Mouse (Mus musculus): ENCODE results near the gene Ly75. TPM values are rescaled to one million over a fixed set of nuclear protein-coding genes. Genes with fewer than 3 reads are reported as not detected.

Gene Ly75
- total RNA-seq, 1 experiment from 2014 or later, result 12.8 TPM

- no peak for ATAC-seq (replicated peaks in 1 of 2; ENCODE audit: insufficient read depth in 1 of 2, low FRiP score in 2 of 2, low TSS enrichment in 1 of 2, low read depth in 1 of 2, poor library complexity in 2 of 2, severe bottlenecking in 2 of 2)
These were observed 1.1 kb upstream of the Ly75 start for GRCm38 (mm10) chr2:60384083-60384762.

DNA sequence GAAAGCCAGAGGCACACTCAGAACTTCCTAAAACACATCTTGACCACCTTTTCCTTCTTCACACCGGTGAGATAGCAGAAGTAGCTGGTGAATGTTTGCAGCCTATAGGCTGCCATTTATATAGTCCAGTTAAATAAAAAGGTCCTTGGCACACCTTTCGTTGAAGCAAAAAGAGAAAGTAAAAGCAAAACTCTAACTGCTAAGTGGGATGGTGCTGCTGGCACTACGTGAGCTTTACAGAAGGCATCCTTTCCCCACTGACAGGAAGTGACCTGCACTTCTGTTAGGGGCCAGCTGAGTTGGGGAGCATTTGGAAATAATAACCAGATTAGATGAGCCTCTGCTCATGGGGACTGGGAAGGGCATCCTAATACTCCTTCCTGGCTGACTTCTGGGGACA is 757 bp downstream of the Ly75 start:
- ATAC-seq (replicated peaks in 1 of 2; ENCODE audit: insufficient read depth in 1 of 2, low FRiP score in 2 of 2, low TSS enrichment in 1 of 2, low read depth in 1 of 2, poor library complexity in 2 of 2, severe bottlenecking in 2 of 2), result peak; percentile 59 to 65

DNA sequence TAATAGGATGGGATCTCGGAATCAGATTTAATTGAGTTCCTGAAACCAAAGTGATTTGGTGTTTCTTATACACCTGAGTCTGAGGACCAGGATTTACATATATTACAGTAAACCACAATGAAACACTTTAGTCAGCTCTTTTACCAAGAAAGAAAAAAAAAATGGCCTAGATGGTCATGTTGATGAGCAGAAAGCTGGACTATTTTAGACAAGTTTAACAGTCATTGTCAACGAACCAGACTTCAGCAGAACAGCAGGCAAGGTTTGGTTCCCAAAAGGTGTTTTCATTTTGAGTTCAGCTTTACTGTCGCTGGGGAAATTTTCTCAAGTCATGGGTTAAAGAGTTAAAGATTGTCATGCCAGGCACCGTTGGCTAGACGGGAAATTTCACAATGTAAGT is 5.8 kb downstream of the Ly75 start:
- no peak for ATAC-seq (replicated peaks in 1 of 2; ENCODE audit: insufficient read depth in 1 of 2, low FRiP score in 2 of 2, low TSS enrichment in 1 of 2, low read depth in 1 of 2, poor library complexity in 2 of 2, severe bottlenecking in 2 of 2)

DNA sequence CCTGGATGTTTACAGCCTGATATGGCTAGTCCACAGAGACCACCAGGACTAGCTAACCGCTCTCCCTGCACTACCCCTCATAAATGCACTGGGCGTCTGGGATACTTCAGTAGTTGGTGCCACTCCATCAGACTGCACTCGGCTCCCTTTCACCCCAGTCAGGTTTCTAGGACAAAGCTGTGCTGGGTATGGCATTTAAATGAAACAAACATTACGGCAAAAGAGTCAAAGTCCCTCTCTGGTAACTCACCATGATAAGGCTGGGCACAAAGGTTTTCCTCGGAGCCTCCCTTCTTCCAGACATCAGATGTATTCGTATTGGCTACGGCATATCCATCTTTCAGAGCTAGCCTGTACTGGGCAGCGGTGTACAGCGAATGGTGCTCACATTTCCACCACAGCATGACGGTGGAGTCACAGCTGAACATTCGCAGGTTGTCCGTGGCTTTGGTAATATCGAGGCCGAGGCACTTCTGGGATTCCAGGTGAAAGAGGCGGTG is 7.4 kb downstream of the Ly75 start:
- no peak for ATAC-seq (replicated peaks in 1 of 2; ENCODE audit: insufficient read depth in 1 of 2, low FRiP score in 2 of 2, low TSS enrichment in 1 of 2, low read depth in 1 of 2, poor library complexity in 2 of 2, severe bottlenecking in 2 of 2)

GRCm38 (mm10) chr2:60375126-60375525 is 8.0 kb downstream of the Ly75 start:
- ATAC-seq (replicated peaks in 1 of 2; ENCODE audit: insufficient read depth in 1 of 2, low FRiP score in 2 of 2, low TSS enrichment in 1 of 2, low read depth in 1 of 2, poor library complexity in 2 of 2, severe bottlenecking in 2 of 2), result no peak

DNA sequence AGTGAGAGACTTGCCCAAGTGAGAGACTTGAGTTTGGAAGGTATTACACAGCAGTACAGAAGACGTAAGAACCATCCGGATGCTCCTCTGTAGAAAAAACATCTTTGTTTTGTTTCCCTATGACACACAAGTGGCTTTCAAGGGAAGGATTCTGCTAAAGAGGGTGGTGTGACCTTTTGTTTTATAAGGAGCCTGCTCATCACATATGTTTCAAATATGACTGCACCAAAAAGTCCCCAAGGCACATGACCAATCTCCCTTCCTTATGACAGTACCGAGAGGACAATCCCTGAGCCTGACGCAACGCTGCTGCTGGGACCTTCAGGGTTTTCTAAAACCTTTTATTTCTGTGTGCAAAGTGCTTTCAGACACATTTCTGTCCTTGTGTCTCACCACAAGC is 12.9 kb downstream of the Ly75 start:
- ATAC-seq (replicated peaks in 1 of 2; ENCODE audit: insufficient read depth in 1 of 2, low FRiP score in 2 of 2, low TSS enrichment in 1 of 2, low read depth in 1 of 2, poor library complexity in 2 of 2, severe bottlenecking in 2 of 2), result no peak

GRCm38 (mm10) chr2:60369454-60369853 is 13.6 kb downstream of the Ly75 start:
- ATAC-seq (replicated peaks in 1 of 2; ENCODE audit: insufficient read depth in 1 of 2, low FRiP score in 2 of 2, low TSS enrichment in 1 of 2, low read depth in 1 of 2, poor library complexity in 2 of 2, severe bottlenecking in 2 of 2), result no peak

GRCm38 (mm10) chr2:60367871-60368270 is 15.2 kb downstream of the Ly75 start:
- ATAC-seq (replicated peaks in 1 of 2; ENCODE audit: insufficient read depth in 1 of 2, low FRiP score in 2 of 2, low TSS enrichment in 1 of 2, low read depth in 1 of 2, poor library complexity in 2 of 2, severe bottlenecking in 2 of 2), result no peak

- ATAC-seq (replicated peaks in 1 of 2; ENCODE audit: insufficient read depth in 1 of 2, low FRiP score in 2 of 2, low TSS enrichment in 1 of 2, low read depth in 1 of 2, poor library complexity in 2 of 2, severe bottlenecking in 2 of 2), result no peak
These were observed 15.9 kb downstream of the Ly75 start for GRCm38 (mm10) chr2:60367204-60367603.

DNA sequence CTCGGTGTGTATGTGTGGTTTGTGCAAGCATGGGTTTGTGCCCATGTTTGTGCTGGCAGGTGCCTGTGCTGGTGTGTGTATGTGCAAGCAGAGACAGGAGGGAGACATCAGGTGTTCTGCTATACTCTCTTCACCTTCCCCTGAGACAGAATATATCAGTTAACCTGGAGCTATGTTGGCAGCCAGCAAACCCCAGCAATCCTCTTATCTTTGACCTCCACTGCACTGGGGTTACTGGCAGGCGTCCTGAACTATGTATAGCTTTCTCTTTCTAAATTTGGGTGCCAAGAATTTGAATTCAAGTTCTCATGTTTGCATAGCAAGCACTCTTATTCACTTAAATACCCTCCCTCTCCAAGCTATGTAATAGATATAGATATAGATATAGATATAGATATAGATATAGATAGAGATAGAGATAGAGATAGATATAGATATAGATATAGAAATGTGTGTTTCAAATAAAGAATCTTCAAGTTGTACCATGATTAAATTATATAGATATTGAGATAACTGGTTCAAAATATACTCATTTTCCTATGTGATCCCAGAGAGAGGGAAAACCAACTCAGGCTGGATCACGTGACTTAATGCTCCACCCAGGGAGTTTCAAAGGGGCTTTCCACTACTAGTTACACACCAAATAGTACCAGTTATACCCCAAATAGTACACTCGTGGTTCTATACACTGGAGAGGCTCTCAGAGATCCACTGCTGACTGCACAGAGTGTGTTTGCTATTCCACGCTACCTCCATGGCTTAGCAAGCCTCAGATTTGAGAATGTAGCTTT is 17.1 kb downstream of the Ly75 start:
- no peak for ATAC-seq (replicated peaks in 1 of 2; ENCODE audit: insufficient read depth in 1 of 2, low FRiP score in 2 of 2, low TSS enrichment in 1 of 2, low read depth in 1 of 2, poor library complexity in 2 of 2, severe bottlenecking in 2 of 2)

DNA sequence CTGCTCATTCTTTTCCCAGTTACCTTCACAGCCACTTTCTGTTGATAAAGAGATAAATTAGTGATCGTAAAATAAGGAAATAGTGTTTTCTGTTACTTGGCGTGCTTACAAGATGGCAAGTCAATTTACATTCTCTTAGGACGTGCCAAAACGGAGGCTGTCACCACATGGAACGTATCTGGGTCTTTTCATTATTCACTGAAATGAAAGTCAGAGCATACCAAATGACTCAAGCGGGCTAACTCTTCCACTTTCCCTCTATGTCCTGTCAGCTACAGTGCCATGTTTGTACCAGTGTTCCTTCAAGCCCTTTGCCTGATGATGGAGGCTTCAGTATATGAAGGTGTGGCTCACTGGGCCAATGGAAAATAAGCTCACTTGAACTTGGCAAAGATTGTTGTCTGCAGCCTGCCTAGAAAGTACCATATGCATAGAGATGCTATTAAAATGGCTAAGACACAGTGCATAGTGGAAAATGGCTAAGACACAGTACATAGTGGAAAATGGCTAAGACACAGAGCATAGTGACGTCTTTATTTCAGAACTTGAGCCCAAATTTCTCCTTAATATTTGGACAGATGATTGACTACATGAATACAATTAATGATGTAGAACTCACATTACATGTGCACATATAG is 17.8 kb downstream of the Ly75 start:
- no peak for ATAC-seq (replicated peaks in 1 of 2; ENCODE audit: insufficient read depth in 1 of 2, low FRiP score in 2 of 2, low TSS enrichment in 1 of 2, low read depth in 1 of 2, poor library complexity in 2 of 2, severe bottlenecking in 2 of 2)

GRCm38 (mm10) chr2:60362146-60362545 is 21.0 kb downstream of the Ly75 start:
- ATAC-seq (replicated peaks in 1 of 2; ENCODE audit: insufficient read depth in 1 of 2, low FRiP score in 2 of 2, low TSS enrichment in 1 of 2, low read depth in 1 of 2, poor library complexity in 2 of 2, severe bottlenecking in 2 of 2), result no peak

DNA sequence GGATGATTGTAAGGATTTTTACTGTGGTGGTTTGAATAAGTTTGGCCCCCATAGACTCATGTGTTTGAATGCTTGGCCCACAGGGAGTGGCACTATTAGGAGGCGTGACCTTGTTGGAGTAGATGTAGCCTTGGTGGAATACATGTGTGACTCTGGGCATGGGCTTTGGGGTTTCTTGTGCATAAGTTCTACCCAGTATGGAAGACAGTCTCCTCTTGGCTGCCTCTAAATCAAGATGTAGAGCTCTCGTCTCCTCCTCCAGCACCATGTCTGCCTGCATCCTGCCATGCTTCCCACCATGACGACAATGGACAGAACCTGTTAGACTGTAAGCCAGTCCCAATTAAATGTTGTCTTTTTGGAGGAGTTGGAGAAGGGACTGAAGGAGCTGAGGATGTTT is 23.3 kb downstream of the Ly75 start:
- no peak for ATAC-seq (replicated peaks in 1 of 2; ENCODE audit: insufficient read depth in 1 of 2, low FRiP score in 2 of 2, low TSS enrichment in 1 of 2, low read depth in 1 of 2, poor library complexity in 2 of 2, severe bottlenecking in 2 of 2)

DNA sequence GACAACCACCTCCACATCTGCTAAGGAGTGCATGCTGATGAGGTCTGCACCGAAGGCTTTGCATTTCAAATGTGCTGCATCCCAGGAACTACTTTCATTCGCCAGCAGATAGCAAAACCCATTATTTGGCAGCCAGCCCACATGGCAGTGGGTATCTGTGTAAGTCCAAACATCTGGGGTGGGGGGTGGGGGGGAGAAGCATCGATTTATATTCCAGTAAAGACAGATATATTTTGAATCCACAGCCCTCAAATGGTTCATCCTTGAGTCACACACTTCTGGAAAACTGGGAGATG is 27.8 kb downstream of the Ly75 start:
- no peak for ATAC-seq (replicated peaks in 1 of 2; ENCODE audit: insufficient read depth in 1 of 2, low FRiP score in 2 of 2, low TSS enrichment in 1 of 2, low read depth in 1 of 2, poor library complexity in 2 of 2, severe bottlenecking in 2 of 2)

DNA sequence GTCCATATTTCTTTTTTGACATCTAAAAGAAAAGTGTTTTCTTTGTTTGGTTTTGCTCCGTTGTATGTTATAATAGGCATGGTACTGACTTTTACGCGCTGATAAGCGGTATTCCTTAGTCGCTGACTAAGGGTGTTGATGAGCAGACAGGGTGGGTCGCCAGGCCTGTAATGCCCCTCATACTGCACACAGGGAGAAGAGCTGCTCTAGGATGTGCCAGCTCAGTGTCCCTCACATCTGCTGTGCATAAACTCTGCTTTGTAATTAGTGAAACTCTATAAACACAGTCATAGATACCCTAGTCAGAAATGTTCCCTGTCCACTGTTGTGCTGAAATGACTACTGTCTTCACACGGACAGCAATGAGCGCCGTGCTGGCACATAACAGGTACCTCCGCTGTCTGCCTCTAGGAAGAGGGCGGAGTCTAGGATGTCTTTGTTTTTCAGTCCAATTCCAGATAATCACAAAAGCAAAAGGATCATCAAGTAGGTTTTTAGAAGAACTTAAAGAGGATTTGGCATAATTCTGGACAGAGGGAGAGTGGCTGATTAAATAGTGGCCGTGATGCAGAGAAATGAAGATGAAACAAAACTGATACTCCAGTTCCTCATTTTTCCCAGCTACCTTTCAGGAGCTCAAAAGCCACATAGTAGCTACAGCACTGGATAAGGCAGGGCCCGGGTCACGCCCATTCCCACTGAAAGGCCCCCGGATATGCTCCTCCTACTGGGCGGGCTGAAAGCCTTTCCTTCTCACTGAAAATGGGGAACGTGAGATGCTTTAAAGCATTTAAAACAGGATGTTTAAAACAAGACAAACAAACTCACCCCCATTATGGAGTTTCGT is 28.3 kb downstream of the Ly75 start:
- ATAC-seq (replicated peaks in 1 of 2; ENCODE audit: insufficient read depth in 1 of 2, low FRiP score in 2 of 2, low TSS enrichment in 1 of 2, low read depth in 1 of 2, poor library complexity in 2 of 2, severe bottlenecking in 2 of 2), result no peak

DNA sequence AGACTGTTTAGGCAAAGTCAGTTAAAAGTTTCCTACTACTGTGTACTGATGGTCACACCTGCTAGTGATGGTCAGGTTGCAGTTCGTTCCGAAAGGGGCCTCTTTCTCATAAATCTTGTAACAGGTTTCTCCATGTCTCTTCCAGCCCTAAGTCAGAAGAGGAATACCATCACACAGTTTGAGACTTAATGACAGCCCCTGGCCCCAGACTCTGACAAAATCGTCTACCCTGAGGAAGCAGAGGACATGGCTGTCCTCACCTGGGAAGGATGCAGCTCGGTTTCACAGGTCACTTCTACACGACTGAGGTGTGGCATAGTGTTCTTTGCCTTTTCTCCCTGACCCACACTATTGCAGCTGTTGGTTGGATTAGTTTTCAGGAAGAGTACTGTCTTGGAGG is 30.8 kb downstream of the Ly75 start:
- ATAC-seq (replicated peaks in 1 of 2; ENCODE audit: insufficient read depth in 1 of 2, low FRiP score in 2 of 2, low TSS enrichment in 1 of 2, low read depth in 1 of 2, poor library complexity in 2 of 2, severe bottlenecking in 2 of 2), result no peak

DNA sequence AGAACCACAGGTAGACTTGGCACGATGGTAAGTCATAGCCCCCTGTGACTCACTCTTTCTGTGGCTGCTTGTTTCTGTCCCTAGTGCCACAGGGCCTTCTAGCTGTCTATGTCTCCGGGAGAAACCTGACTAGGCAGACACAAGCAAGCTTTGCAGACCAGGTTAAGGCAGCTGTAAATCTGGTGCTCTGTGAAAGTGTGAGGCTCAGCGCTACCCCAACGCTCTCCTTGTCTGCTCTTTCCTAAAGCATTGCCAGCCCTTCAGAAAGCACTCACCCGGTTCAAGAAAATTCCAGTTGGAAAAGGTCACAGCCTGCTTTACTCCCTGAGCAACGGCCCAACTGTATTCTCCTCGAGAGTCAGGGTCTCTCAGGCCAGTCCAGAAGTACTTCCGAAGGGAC is 31.3 kb downstream of the Ly75 start:
- ATAC-seq (replicated peaks in 1 of 2; ENCODE audit: insufficient read depth in 1 of 2, low FRiP score in 2 of 2, low TSS enrichment in 1 of 2, low read depth in 1 of 2, poor library complexity in 2 of 2, severe bottlenecking in 2 of 2), result no peak

- no peak for ATAC-seq (replicated peaks in 1 of 2; ENCODE audit: insufficient read depth in 1 of 2, low FRiP score in 2 of 2, low TSS enrichment in 1 of 2, low read depth in 1 of 2, poor library complexity in 2 of 2, severe bottlenecking in 2 of 2)
These were observed 35.2 kb downstream of the Ly75 start for GRCm38 (mm10) chr2:60347875-60348274.

All from hematopoietic stem cell, adult 5-6 weeks (primary cell).